8 mouse cellular contexts compared by ENCODE assay signal in genomic region chr16:55972626-55973201, GRCm38 (mm10). TPM values are rescaled to one million over a fixed set of nuclear protein-coding genes. Genes with fewer than 3 reads are reported as not detected.
DNase-seq lines count a peak whose midpoint lies in the region; ATAC-seq and TF ChIP-seq lines count a peak whose summit lies in the region.

No protein-coding gene starts in this region.

- H3K9ac ChIP-seq in kidney, postnatal 0 days (ENCODE audit: low read depth, low read length) = peak overlapping the region; percentile 23; the same call in 1 of the 2 replicates
- H3K9ac ChIP-seq in embryonic facial prominence, embryonic 12.5 days = no peak overlapping the region
- no peak overlapping the region for H3K9ac ChIP-seq in midbrain, postnatal 0 days (replicated peaks; ENCODE audit: low read length, poor library complexity, severe bottlenecking)

- H3K36me3 ChIP-seq in kidney, postnatal 0 days (ENCODE audit: insufficient read depth, low read length) = peaks cover 21% of the 10 kb centered on the region
- peaks cover 38% of the 10 kb centered on the region for H3K36me3 ChIP-seq in embryonic facial prominence, embryonic 12.5 days
- H3K36me3 ChIP-seq in midbrain, postnatal 0 days (ENCODE audit: insufficient read depth, low read length) = peaks cover 19% of the 10 kb centered on the region

- peak overlapping the region; percentile 96; the same call in 1 of the 2 replicates for H3K4me3 ChIP-seq in kidney, postnatal 0 days (replicated peaks; ENCODE audit: low read depth, low read length)
- peak overlapping the region; percentile 99 for H3K4me3 ChIP-seq in embryonic facial prominence, embryonic 12.5 days
- peak overlapping the region; percentile 29; the same call in 1 of the 2 replicates for H3K4me3 ChIP-seq in midbrain, postnatal 0 days (ENCODE audit: low read depth, low read length)

- H3K27me3 ChIP-seq in kidney, postnatal 0 days (ENCODE audit: insufficient read depth, low read length) = no peaks in the 10 kb centered on the region
- H3K27me3 ChIP-seq in embryonic facial prominence, embryonic 12.5 days = no peaks in the 10 kb centered on the region
- no peaks in the 10 kb centered on the region for H3K27me3 ChIP-seq in midbrain, postnatal 0 days (ENCODE audit: insufficient read depth, low read length)

- H3K27ac ChIP-seq in kidney, postnatal 0 days = peak overlapping the region; percentile 47; the same call in 1 of the 2 replicates
- H3K27ac ChIP-seq in embryonic facial prominence, embryonic 12.5 days = peak overlapping the region; percentile 46; the same call in 1 of the 2 replicates
- no peak overlapping the region for H3K27ac ChIP-seq in midbrain, postnatal 0 days (ENCODE audit: low read depth, low read length)

- no peak for TF ChIP-seq CTCF in kidney, postnatal 0 days (IDR thresholded peaks at IDR 0.05; ENCODE audit: low read depth)
- TF ChIP-seq CTCF in midbrain, postnatal 0 days (IDR thresholded peaks at IDR 0.05) = no peak

- H3K4me1 ChIP-seq in kidney, postnatal 0 days (replicated peaks; ENCODE audit: insufficient read depth, low read length) = 0 out of 2 replicates have a peak, but pooled peaks cover 2% of the 10 kb centered on the region
- peaks cover 20% of the 10 kb centered on the region for H3K4me1 ChIP-seq in embryonic facial prominence, embryonic 12.5 days
- H3K4me1 ChIP-seq in midbrain, postnatal 0 days (ENCODE audit: insufficient read depth, low read length) = peaks cover 4% of the 10 kb centered on the region

- DNase-seq in kidney, postnatal 0 days (ENCODE audit: low spot score) = no peak
- no peak for DNase-seq in kidney, adult 18-20 months
- peak; percentile 66 for DNase-seq in induced T-regulatory cell, adult 2 months (ENCODE audit: low read depth)
- no peak for DNase-seq in midbrain, postnatal 0 days (ENCODE audit: low spot score)
- no peak for DNase-seq in urinary bladder, adult 2 months (ENCODE audit: low spot score)

- H3K9me3 ChIP-seq in kidney, postnatal 0 days (replicated peaks; ENCODE audit: low read length) = no peaks in the 10 kb centered on the region
- no peaks in the 10 kb centered on the region for H3K9me3 ChIP-seq in embryonic facial prominence, embryonic 12.5 days
- H3K9me3 ChIP-seq in midbrain, postnatal 0 days (ENCODE audit: low read length) = no peaks in the 10 kb centered on the region

- WGBS in kidney, postnatal 0 days = 54% methylated on average over 10 of the region's 10 CpGs
- WGBS in embryonic facial prominence, embryonic 12.5 days = 51% methylated on average over 10 of the region's 10 CpGs
- WGBS in midbrain, postnatal 0 days = 61% methylated on average over 10 of the region's 10 CpGs

- peak overlapping the region; percentile 57 for H3K4me2 ChIP-seq in kidney, postnatal 0 days (ENCODE audit: low read length)
- peak overlapping the region; percentile 61 for H3K4me2 ChIP-seq in embryonic facial prominence, embryonic 12.5 days (replicated peaks)
- peak overlapping the region; percentile 53 for H3K4me2 ChIP-seq in midbrain, postnatal 0 days (ENCODE audit: low read depth, low read length, poor library complexity, severe bottlenecking)

- ATAC-seq in kidney, postnatal 0 days (replicated peaks; ENCODE audit: low FRiP score, low read depth) = no peak
- ATAC-seq in embryonic facial prominence, embryonic 12.5 days (ENCODE audit: insufficient number of reproducible peaks, insufficient read depth, low FRiP score, low TSS enrichment) = no peak
- ATAC-seq in midbrain, postnatal 0 days (ENCODE audit: low FRiP score) = no peak
- no peak for ATAC-seq in megakaryocyte progenitor cell, adult 5-6 weeks (replicated peaks; ENCODE audit: poor library complexity)
- ATAC-seq in cerebellum, adult (ENCODE audit: insufficient number of reproducible peaks, low FRiP score, low TSS enrichment) = no peak

RNA-seq across cellular contexts. Expression of gene Zbtb11, which starts 1.0 kb away (rescaled TPM):
- 12.1 TPM in 2 replicates for polyA plus RNA-seq in kidney, postnatal 0 days (2015; fragmentation: Nextera tagmentation; extraction: Ambion mirVana)
- 22.6 and 23.3 TPM in 2 replicates for polyA plus RNA-seq in embryonic facial prominence, embryonic 12.5 days (2016; fragmentation: Nextera tagmentation; extraction: Ambion mirVana)
- total RNA-seq in midbrain, postnatal 0 days (2014; rRNA removed) = 18.5 and 27.2 TPM in 2 replicates
- polyA plus RNA-seq in midbrain, postnatal 0 days (2015; fragmentation: Nextera tagmentation; extraction: Ambion mirVana) = 17.6 and 19.3 TPM in 2 replicates
- 37.2 and 38.2 TPM in 2 replicates for total RNA-seq in megakaryocyte progenitor cell, adult 5-6 weeks (2015)
- 38.7 and 45.1 TPM in 2 replicates for total RNA-seq in megakaryocyte progenitor cell, adult 5-6 weeks (2017)
- 11.7 and 11.8 TPM in 2 replicates for polyA plus RNA-seq in urinary bladder, adult 2 months (2012; rRNA removed)

RNA-seq across cellular contexts. Expression of gene Rpl24, which starts 6.6 kb away (rescaled TPM):
- polyA plus RNA-seq in kidney, postnatal 0 days (2015; fragmentation: Nextera tagmentation; extraction: Ambion mirVana) = 924 and 1,073 TPM in 2 replicates
- 795 and 800 TPM in 2 replicates for polyA plus RNA-seq in embryonic facial prominence, embryonic 12.5 days (2016; fragmentation: Nextera tagmentation; extraction: Ambion mirVana)
- 306 and 343 TPM in 2 replicates for total RNA-seq in midbrain, postnatal 0 days (2014; rRNA removed)
- 488 and 533 TPM in 2 replicates for polyA plus RNA-seq in midbrain, postnatal 0 days (2015; fragmentation: Nextera tagmentation; extraction: Ambion mirVana)
- 1,404 and 1,464 TPM in 2 replicates for total RNA-seq in megakaryocyte progenitor cell, adult 5-6 weeks (2015)
- 1,643 and 1,702 TPM in 2 replicates for total RNA-seq in megakaryocyte progenitor cell, adult 5-6 weeks (2017)
- polyA plus RNA-seq in urinary bladder, adult 2 months (2012; rRNA removed) = 872 and 875 TPM in 2 replicates

RNA-seq across cellular contexts. Expression of gene Cep97, which starts 38.1 kb away (rescaled TPM):
- 8.2 and 8.5 TPM in 2 replicates for polyA plus RNA-seq in kidney, postnatal 0 days (2015; fragmentation: Nextera tagmentation; extraction: Ambion mirVana)
- 13.3 and 16.3 TPM in 2 replicates for polyA plus RNA-seq in embryonic facial prominence, embryonic 12.5 days (2016; fragmentation: Nextera tagmentation; extraction: Ambion mirVana)
- 7.7 and 11.5 TPM in 2 replicates for total RNA-seq in midbrain, postnatal 0 days (2014; rRNA removed)
- 6.1 and 6.8 TPM in 2 replicates for polyA plus RNA-seq in midbrain, postnatal 0 days (2015; fragmentation: Nextera tagmentation; extraction: Ambion mirVana)
- 9.3 and 16.0 TPM in 2 replicates for total RNA-seq in megakaryocyte progenitor cell, adult 5-6 weeks (2015)
- total RNA-seq in megakaryocyte progenitor cell, adult 5-6 weeks (2017) = 13.4 and 33.3 TPM in 2 replicates
- polyA plus RNA-seq in urinary bladder, adult 2 months (2012; rRNA removed) = 3.0 and 3.7 TPM in 2 replicates

RNA-seq across cellular contexts. Expression of gene Pcnp, which starts 56.8 kb away (rescaled TPM):
- 201 and 204 TPM in 2 replicates for polyA plus RNA-seq in kidney, postnatal 0 days (2015; fragmentation: Nextera tagmentation; extraction: Ambion mirVana)
- 263 and 281 TPM in 2 replicates for polyA plus RNA-seq in embryonic facial prominence, embryonic 12.5 days (2016; fragmentation: Nextera tagmentation; extraction: Ambion mirVana)
- total RNA-seq in midbrain, postnatal 0 days (2014; rRNA removed) = 76.5 and 103 TPM in 2 replicates
- polyA plus RNA-seq in midbrain, postnatal 0 days (2015; fragmentation: Nextera tagmentation; extraction: Ambion mirVana) = 224 and 233 TPM in 2 replicates
- total RNA-seq in megakaryocyte progenitor cell, adult 5-6 weeks (2015) = 99.7 and 101 TPM in 2 replicates
- total RNA-seq in megakaryocyte progenitor cell, adult 5-6 weeks (2017) = 129 and 133 TPM in 2 replicates
- 79.2 and 94.9 TPM in 2 replicates for polyA plus RNA-seq in urinary bladder, adult 2 months (2012; rRNA removed)

Comparison
In these comparisons a context has a peak if more than half of its experiments do, and no peak if none do; other contexts are left out.
1. H3K4me3 ChIP-seq: peak in every context shown above with its lines; median percentile 99 in embryonic facial prominence, embryonic 12.5 days; 96 in kidney, postnatal 0 days; 29 in midbrain, postnatal 0 days.